Mouse (Mus musculus) bone marrow, adult 2 months (tissue): ENCODE measurements at regions not wholly inside any gene's neighbourhood (a gene's known extent, or its start where the extent isn't known, plus 50 kb on each side); places are given as distances from the start of the nearest gene placed in this dataset.

ENCODE experiments used
- CTCF ChIP-seq: fragments of 200-500 bp; IDR thresholded peaks from 2 replicates; pipeline ENCODE4 v1.5.1; 2011; ENCODE audit warnings: low read length, control low read depth; ENCODE audit not compliant: control insufficient read depth, insufficient read depth
- POLR2A ChIP-seq: fragments of 200-500 bp; IDR thresholded peaks from 2 replicates; pipeline ENCODE4 v1.6.1; 2011; ENCODE audit warnings: low read depth, mild to moderate bottlenecking, control low read depth, low read length, borderline replicate concordance; ENCODE audit not compliant: control insufficient read depth

GRCm38 (mm10) chr15:52564078-52564477 is 1320.6 kb upstream of the Gm7489 start:
- no peak for TF ChIP-seq CTCF
- TF ChIP-seq POLR2A: no peak
